Mouse (Mus musculus) bone marrow, adult 2 months (tissue): ENCODE results near the gene Ctxn1.

Experiments used
- CTCF ChIP-seq: fragments of 200-500 bp; IDR thresholded peaks from 2 replicates; pipeline ENCODE4 v1.5.1; 2011; ENCODE audit warnings: low read length, control low read depth; ENCODE audit not compliant: control insufficient read depth, insufficient read depth
- POLR2A ChIP-seq: fragments of 200-500 bp; IDR thresholded peaks from 2 replicates; pipeline ENCODE4 v1.6.1; 2011; ENCODE audit warnings: low read depth, mild to moderate bottlenecking, control low read depth, low read length, borderline replicate concordance; ENCODE audit not compliant: control insufficient read depth

DNA sequence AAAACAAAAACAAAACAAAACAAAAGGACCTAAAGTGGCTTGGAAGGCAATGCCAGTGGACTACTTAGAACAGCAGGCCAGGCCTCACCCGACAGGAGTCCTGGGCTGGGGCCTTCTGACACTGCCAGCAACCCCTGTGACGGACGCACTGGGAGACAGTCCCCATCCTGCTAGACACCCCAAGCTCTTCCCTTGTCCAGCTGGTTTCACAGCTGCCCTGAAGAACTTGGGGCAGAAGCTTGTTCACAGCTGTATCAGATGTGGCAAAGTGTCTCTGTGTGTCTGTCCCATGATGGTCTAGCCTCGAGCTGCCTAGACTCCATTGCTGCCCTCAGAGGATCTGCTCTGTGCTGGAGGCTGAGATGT is 714 bp upstream of the Ctxn1 start:
- TF ChIP-seq POLR2A (no peak), CTCF (no peak)
